Mouse (Mus musculus) testis, adult 2 months (tissue): ENCODE measurements around the gene Cdh1.

ENCODE experiments used
- CTCF ChIP-seq: fragments of 200-500 bp; IDR thresholded peaks from 2 replicates; pipeline ENCODE4 v1.5.1; 2012; ENCODE audit warnings: low read depth, mild to moderate bottlenecking, inconsistent platforms, low read length, moderate library complexity; ENCODE audit not compliant: control insufficient read depth, insufficient read depth, insufficient replicate concordance
- POLR2A ChIP-seq: fragments of 200-500 bp; IDR thresholded peaks from 2 replicates; pipeline ENCODE4 v1.6.1; 2012; ENCODE audit warnings: low read depth, mild to moderate bottlenecking, inconsistent platforms, low read length, moderate library complexity; ENCODE audit not compliant: control insufficient read depth

- no peak for TF ChIP-seq POLR2A
- TF ChIP-seq CTCF = no peak
Observed at GRCm38 (mm10) chr8:106623954-106624353, 20.8 kb downstream of the Cdh1 start.
